Mouse (Mus musculus): ENCODE measurements around the gene Abcc3.

DNA sequence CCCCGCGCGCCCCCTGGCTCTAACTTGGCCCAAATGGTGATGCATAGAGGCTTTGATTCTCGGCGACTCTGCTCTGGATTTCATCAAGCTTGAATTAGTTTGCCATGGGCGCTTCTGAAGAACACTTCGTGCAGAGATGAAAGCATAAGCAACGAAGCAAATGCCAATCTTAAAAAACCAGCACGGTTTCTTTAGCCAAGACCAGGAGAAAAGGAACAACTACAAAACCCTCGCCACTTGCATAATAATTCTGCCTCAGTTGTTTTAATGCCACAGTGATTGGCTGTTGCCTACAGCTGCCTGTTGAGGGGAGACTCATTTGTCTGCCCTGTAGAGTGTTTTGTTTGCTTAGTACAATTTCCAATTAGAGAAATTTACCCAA lies 64.2 kb downstream of the Abcc3 start:
- TF ChIP-seq CTCF (IDR thresholded peaks at IDR 0.05; ENCODE audit: control insufficient read depth, insufficient read depth, low read length) (no peak), POLR2A (IDR thresholded peaks at IDR 0.05; ENCODE audit: borderline replicate concordance, control insufficient read depth, low read depth, low read length) (no peak)

Measured in bone marrow, adult 2 months (tissue).